Mouse (Mus musculus) heart, postnatal 0 days (tissue): ENCODE data around the gene Xxylt1. TPM values are rescaled to one million over a fixed set of nuclear protein-coding genes. Genes with fewer than 3 reads are reported as not detected.

Source experiments
- ATAC-seq: fragments of 200-750 bp; cut with Nextera tagmentation; 2 replicates; pipeline ENCODE4 v1.8.0; 2017; ENCODE audit warnings: low read depth, moderate number of reproducible peaks, moderate library complexity; ENCODE audit not compliant: insufficient read depth
- DNase-seq: peaks from one replicate; pipeline ENCODE4 v3.0.0-alpha.2; 2016; ENCODE audit warnings: low spot score
- H3K27ac ChIP-seq: fragments of 300-500 bp; sonication (generic); 2 replicates; pipeline ENCODE4 v1.5.1; 2014; ENCODE audit warnings: low read depth, mild to moderate bottlenecking
- H3K27me3 ChIP-seq: fragments of 300-500 bp; sonication (generic); 2 replicates; pipeline ENCODE4 v1.6.1; 2014; ENCODE audit warnings: low read length, mixed read lengths; ENCODE audit not compliant: control insufficient read depth, insufficient read depth
- H3K36me3 ChIP-seq: fragments of 300-500 bp; sonication (generic); replicated peaks from 2 replicates; pipeline ENCODE4 v1.6.1; 2014; ENCODE audit warnings: low read length, mixed read lengths; ENCODE audit not compliant: control insufficient read depth, insufficient read depth
- H3K4me1 ChIP-seq: fragments of 300-500 bp; sonication (generic); 2 replicates; pipeline ENCODE4 v1.6.1; 2014; ENCODE audit warnings: antibody characterized with exemption; ENCODE audit not compliant: control insufficient read depth, insufficient read depth
- H3K4me2 ChIP-seq: fragments of 300-500 bp; sonication (generic); 2 replicates; pipeline ENCODE4 v1.6.1; 2014; ENCODE audit warnings: low read depth, mild to moderate bottlenecking, low read length, moderate library complexity
- H3K4me3 ChIP-seq: fragments of 300-500 bp; sonication (generic); 2 replicates; pipeline ENCODE4 v1.5.1; 2014; ENCODE audit warnings: low read depth, low read length
- H3K9ac ChIP-seq: fragments of 300-500 bp; sonication (generic); replicated peaks from 2 replicates; pipeline ENCODE4 v1.6.1; 2014; ENCODE audit warnings: low read depth, low read length, mixed read lengths
- H3K9me3 ChIP-seq: fragments of 300-500 bp; sonication (generic); replicated peaks from 2 replicates; pipeline ENCODE4 v1.6.1; 2016; ENCODE audit warnings: low read length; ENCODE audit not compliant: control insufficient read depth
- CTCF ChIP-seq: IDR thresholded peaks from 2 replicates; pipeline ENCODE4 v1.5.1; 2016; ENCODE audit warnings: antibody characterized with exemption, control low read depth, low read depth
- EP300 ChIP-seq: IDR thresholded peaks from 2 replicates; pipeline ENCODE4 v1.6.1; 2016; ENCODE audit warnings: antibody characterized with exemption, low read depth
- WGBS: fragments of 180-500 bp; shearing (Covaris S2); extraction: QIAGEN DNeasy Blood & Tissue Kit; methylation state at CpG from one replicate; pipeline ENCODE4 v1.1.7; 2014; 5-methylcytosine and 5-hydroxymethylcytosine counted together
- polyA plus RNA-seq: library from polyadenylated mRNA; unstranded; fragments of >200 nt; fragmentation: Nextera tagmentation; extraction: Ambion mirVana; gene quantifications from 2 replicates; pipeline ENCODE4 v1.2.1, GENCODE M21; 2015
- total RNA-seq: library from RNA; depleted of rRNA; stranded (reverse); fragments of >200 nt; gene quantifications from 2 replicates; pipeline ENCODE4 v1.2.3, GENCODE M21; 2014; ENCODE audit warnings: low replicate concordance

Xxylt1 gene
- total and polyA plus RNA-seq, 2 experiments from 2014 or later, result 5.9 to 16.2 TPM

GRCm38 (mm10) chr16:30934205-30934780, 146.9 kb downstream of the Xxylt1 start:
- no peak overlapping the region for H3K4me2 ChIP-seq
- WGBS, result 83% methylated on average over 11 of the region's 11 CpGs
- H3K9me3 ChIP-seq, result peaks cover 6% of the 10 kb centered on the region; the same call in 1 of the 2 replicates
- H3K4me3 ChIP-seq, result no peak overlapping the region
- no peaks in the 10 kb centered on the region for H3K4me1 ChIP-seq
- TF ChIP-seq CTCF (no peak), EP300 (no peak)
- H3K36me3 ChIP-seq, result no peaks in the 10 kb centered on the region
- ATAC-seq (no peak), DNase-seq (no peak)
- H3K9ac ChIP-seq, result no peak overlapping the region
- H3K27me3 ChIP-seq, result no peaks in the 10 kb centered on the region
- H3K27ac ChIP-seq, result no peak overlapping the region

DNA sequence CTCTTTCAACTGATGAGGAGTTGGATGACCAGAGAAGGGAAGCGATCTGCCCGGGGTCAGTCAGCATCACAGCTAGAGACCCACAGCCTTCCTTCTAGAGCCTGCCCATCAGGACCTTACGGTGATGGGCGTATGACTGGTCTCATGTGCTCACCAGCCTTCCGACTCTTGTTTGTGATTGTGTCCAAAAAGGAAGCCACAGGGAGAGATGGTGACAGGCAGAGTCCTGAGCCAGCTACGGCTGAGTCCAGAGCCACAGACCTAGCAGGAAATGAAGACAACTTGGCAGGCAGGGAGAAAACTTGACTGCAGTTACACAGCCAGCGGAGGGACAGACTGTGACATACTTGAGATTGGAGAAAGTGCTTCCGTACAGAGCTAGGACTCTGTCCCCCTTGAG, 147.9 kb downstream of the Xxylt1 start:
- 61% methylated on average over 8 of the region's 8 CpGs for WGBS
- ATAC-seq (0 out of 2 replicates have a peak, but pooled peaks have one; percentile 24), DNase-seq (no peak)
- TF ChIP-seq EP300, result no peak
- no peak for TF ChIP-seq CTCF
- H3K27me3 ChIP-seq, result no peaks in the 10 kb centered on the region
- H3K27ac ChIP-seq, result no peak overlapping the region
- H3K4me1 ChIP-seq, result no peaks in the 10 kb centered on the region
- no peak overlapping the region for H3K9ac ChIP-seq
- H3K36me3 ChIP-seq, result no peaks in the 10 kb centered on the region
- H3K4me3 ChIP-seq, result no peak overlapping the region
- peaks cover 6% of the 10 kb centered on the region; the same call in 1 of the 2 replicates for H3K9me3 ChIP-seq
- H3K4me2 ChIP-seq, result no peak overlapping the region

- DNase-seq, result no peak
- 66% methylated on average over 4 of the region's 4 CpGs for WGBS
These were observed 148.4 kb downstream of the Xxylt1 start for GRCm38 (mm10) chr16:30932791-30933190.

GRCm38 (mm10) chr16:30932196-30932595, 149.0 kb downstream of the Xxylt1 start:
- H3K9me3 ChIP-seq, result peaks cover 6% of the 10 kb centered on the region; the same call in 1 of the 2 replicates
- 76% methylated on average over 5 of the region's 5 CpGs for WGBS
- H3K36me3 ChIP-seq, result no peaks in the 10 kb centered on the region
- DNase-seq (no peak), ATAC-seq (no peak)
- H3K9ac ChIP-seq, result no peak overlapping the region
- H3K27me3 ChIP-seq, result no peaks in the 10 kb centered on the region
- H3K27ac ChIP-seq, result no peak overlapping the region
- H3K4me3 ChIP-seq, result no peak overlapping the region
- no peaks in the 10 kb centered on the region for H3K4me1 ChIP-seq
- no peak overlapping the region for H3K4me2 ChIP-seq
- TF ChIP-seq EP300 (no peak), CTCF (no peak)

More at GRCm38 (mm10) chr16:30932791-30933190, 148.4 kb downstream of the Xxylt1 start:
- Histone ChIP-seq H3K9me3 (peaks cover 6% of the 10 kb centered on the region; the same call in 1 of the 2 replicates), H3K4me2 (no peak overlapping the region), H3K4me3 (no peak overlapping the region), H3K27me3 (no peaks in the 10 kb centered on the region), H3K4me1 (no peaks in the 10 kb centered on the region), H3K27ac (no peak overlapping the region), H3K36me3 (no peaks in the 10 kb centered on the region), H3K9ac (no peak overlapping the region)
- no peak for TF ChIP-seq EP300
- TF ChIP-seq CTCF, result no peak
- no peak; the same call in 1 of the 2 replicates for ATAC-seq

DNA sequence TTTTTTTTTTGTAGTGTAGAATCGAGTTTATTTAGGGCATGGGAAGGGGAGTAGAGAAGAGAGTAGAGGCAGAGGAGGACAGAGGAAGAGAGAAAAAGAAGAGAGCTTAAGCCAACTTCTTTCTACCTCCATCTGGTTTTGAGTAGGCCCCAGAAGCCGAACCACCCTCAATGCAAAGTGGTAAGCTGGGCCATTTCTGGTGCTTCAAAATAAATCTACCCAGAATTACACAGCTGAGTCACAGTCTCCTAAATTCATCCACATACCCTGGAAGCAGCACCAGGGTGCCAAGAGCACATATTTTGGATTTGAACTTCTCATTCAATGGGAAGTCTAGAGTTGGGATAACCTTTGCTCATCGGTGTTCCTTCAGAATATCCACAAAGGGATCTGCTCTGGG, 152.1 kb downstream of the Xxylt1 start:
- H3K9ac ChIP-seq, result no peak overlapping the region
- ATAC-seq (no peak), DNase-seq (no peak)
- no peaks in the 10 kb centered on the region for H3K36me3 ChIP-seq
- no peaks in the 10 kb centered on the region for H3K27me3 ChIP-seq
- no peak overlapping the region for H3K4me3 ChIP-seq
- no peaks in the 10 kb centered on the region for H3K4me1 ChIP-seq
- peaks cover 6% of the 10 kb centered on the region; the same call in 1 of the 2 replicates for H3K9me3 ChIP-seq
- no peak overlapping the region for H3K4me2 ChIP-seq
- WGBS, result 74% methylated on average over 3 of the region's 3 CpGs
- TF ChIP-seq EP300, result no peak
- TF ChIP-seq CTCF, result no peak
- no peak overlapping the region for H3K27ac ChIP-seq
